Mouse (Mus musculus) ES-E14 (cell line): ENCODE data around the gene Cadps2. TPM values are rescaled to one million over a fixed set of nuclear protein-coding genes. Genes with fewer than 3 reads are reported as not detected.

Experiments used
- DNase-seq: peaks from one replicate; pipeline ENCODE4 v3.0.0-alpha.2; 2013; ENCODE audit warnings: low read depth, low spot score
- H3K27ac ChIP-seq: 2 replicates; pipeline ENCODE4 v1.5.1; 2012; ENCODE audit warnings: low read depth, mild to moderate bottlenecking, low read length, moderate library complexity, mixed read lengths; ENCODE audit not compliant: poor library complexity, insufficient read depth, severe bottlenecking
- H3K36me3 ChIP-seq: 2 replicates; pipeline ENCODE4 v1.6.1; 2012; ENCODE audit warnings: mild to moderate bottlenecking, low read length, moderate library complexity, mixed read lengths; ENCODE audit not compliant: control insufficient read depth, poor library complexity, insufficient read depth, severe bottlenecking
- H3K4me1 ChIP-seq, 2 experiments: fragments of 150-350 bp in 1 of 2; sonication (generic) in 1 of 2; 2 replicates each; pipeline ENCODE4 v1.6.1; 2012; ENCODE audit warnings: low read length in 2 of 2, mild to moderate bottlenecking in 1 of 2, mixed read lengths in 1 of 2; ENCODE audit not compliant: control insufficient read depth in 2 of 2, insufficient read depth in 2 of 2, poor library complexity in 1 of 2
- H3K4me3 ChIP-seq, 2 experiments: fragments of 150-350 bp in 1 of 2; sonication (generic) in 1 of 2; 2 replicates each; pipeline ENCODE4 v1.5.1; 2012; ENCODE audit warnings: low read length in 2 of 2, low read depth in 1 of 2, mild to moderate bottlenecking in 1 of 2, mixed read lengths in 1 of 2; ENCODE audit not compliant: insufficient read depth in 1 of 2, poor library complexity in 1 of 2, severe bottlenecking in 1 of 2
- H3K9ac ChIP-seq: 2 replicates; pipeline ENCODE4 v1.6.1; 2012; ENCODE audit warnings: low read depth, mild to moderate bottlenecking, low read length, mixed read lengths; ENCODE audit not compliant: poor library complexity, insufficient read depth, severe bottlenecking
- H3K9me3 ChIP-seq: fragments of 150-350 bp; sonication (generic); 2 replicates; pipeline ENCODE4 v1.6.1; 2012; ENCODE audit warnings: low read depth, mild to moderate bottlenecking, low read length; ENCODE audit not compliant: control insufficient read depth, insufficient read depth
- CHD2 ChIP-seq: IDR thresholded peaks from 2 replicates; pipeline ENCODE4 v1.6.1; 2014; ENCODE audit warnings: mild to moderate bottlenecking, low read depth, low read length, inconsistent platforms
- HCFC1 ChIP-seq: IDR thresholded peaks from 2 replicates; pipeline ENCODE4 v1.6.1; 2012; ENCODE audit warnings: low read length, inconsistent platforms, borderline replicate concordance; ENCODE audit not compliant: insufficient read depth
- MAFK ChIP-seq: IDR thresholded peaks from 2 replicates; pipeline ENCODE4 v1.6.1; 2014; ENCODE audit warnings: mild to moderate bottlenecking, low read depth, low read length, inconsistent platforms; ENCODE audit not compliant: insufficient read depth
- ZC3H11A ChIP-seq: IDR thresholded peaks from 2 replicates; pipeline ENCODE4 v1.6.1; 2012; ENCODE audit warnings: low read depth, mild to moderate bottlenecking, inconsistent platforms, low read length, borderline replicate concordance
- ZNF384 ChIP-seq: IDR thresholded peaks from 2 replicates; pipeline ENCODE4 v1.6.1; 2012; ENCODE audit warnings: low read depth, low read length, inconsistent platforms
- in situ Hi-C, 2 experiments: fragments of 600-800 bp; cut with MboI; formaldehyde crosslinking; loops; one replicate each; pipeline ENCODE4 v1.15.1; 2025; ENCODE audit warnings: low sequenced_read_pairs in 2 of 2, inconsistent platforms in 1 of 2; ENCODE audit not compliant: unreplicated experiment in 2 of 2
- total RNA-seq: library from RNA; depleted of rRNA; stranded (reverse); fragments of 300-350 nt; gene quantifications from 2 replicates; pipeline ENCODE4 v1.2.3, GENCODE M21; 2012

Gene Cadps2
- total RNA-seq, 1 experiment, result 0.36 TPM

DNA sequence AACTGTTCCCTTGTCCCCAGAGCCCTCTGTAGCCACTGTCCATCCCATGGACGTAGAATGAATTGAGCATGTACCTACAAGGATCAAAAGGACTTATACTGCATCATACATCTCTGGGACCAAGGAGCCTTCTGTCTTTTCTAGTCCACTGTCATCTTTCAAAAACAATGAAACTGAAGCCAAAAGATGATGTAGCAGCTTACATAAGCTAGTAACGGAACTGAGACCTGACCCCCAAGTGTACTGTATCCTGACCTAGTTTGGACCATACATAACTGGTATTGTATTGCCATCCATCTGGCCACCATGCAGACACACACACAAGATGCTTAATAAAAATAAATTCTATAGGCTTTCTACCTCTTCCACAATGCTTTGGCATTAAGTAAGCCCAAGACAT is 350.2 kb downstream of the Cadps2 start:
- Histone ChIP-seq H3K4me1 (no peaks in the 10 kb centered on the region), H3K27ac (no peak overlapping the region), H3K36me3 (no peaks in the 10 kb centered on the region), H3K4me3 (no peak overlapping the region), H3K9me3 (no peaks in the 10 kb centered on the region), H3K9ac (no peak overlapping the region)
- no peak for DNase-seq
- TF ChIP-seq MAFK (no peak), HCFC1 (no peak), CHD2 (no peak), ZC3H11A (no peak), ZNF384 (no peak)
- in situ Hi-C loops, result no loop called here

DNA sequence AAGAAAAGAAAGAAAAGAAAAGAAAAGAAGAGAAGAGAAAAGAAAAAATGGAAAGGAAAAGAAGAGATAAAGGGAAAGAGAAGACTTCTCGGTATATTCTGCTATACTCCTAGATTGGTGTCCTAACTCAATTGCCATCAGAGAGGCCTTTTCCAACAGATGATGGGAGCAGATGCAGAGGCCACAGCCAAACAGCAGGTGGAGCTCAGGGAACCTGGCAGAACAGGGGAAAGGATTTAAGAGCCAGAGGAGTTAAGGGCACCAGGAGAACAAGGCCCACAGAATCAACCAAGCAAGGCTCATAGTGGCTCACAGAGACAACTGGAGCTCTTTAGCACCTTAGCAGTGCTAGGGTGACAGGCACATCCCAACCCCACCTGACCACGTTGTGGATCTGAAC is 366.5 kb downstream of the Cadps2 start:
- no peaks in the 10 kb centered on the region for H3K36me3 ChIP-seq
- H3K9me3 ChIP-seq, result no peaks in the 10 kb centered on the region
- in situ Hi-C loops, result loop anchor here (25.0 kb wide), 2 partner anchors 210 to 485 kb away; no protein-coding TSS in a partner anchor

GRCm38 (mm10) chr6:23471830-23472229 is 367.4 kb downstream of the Cadps2 start:
- in situ Hi-C loops, result loop anchor here (25.0 kb wide), 2 partner anchors 210 to 485 kb away; no protein-coding TSS in a partner anchor
- H3K9ac ChIP-seq, result no peak overlapping the region
- DNase-seq, result no peak
- H3K36me3 ChIP-seq, result no peaks in the 10 kb centered on the region
- no peak overlapping the region for H3K27ac ChIP-seq
- TF ChIP-seq CHD2, result no peak
- no peak for TF ChIP-seq ZC3H11A
- TF ChIP-seq ZNF384, result no peak
- TF ChIP-seq HCFC1, result no peak
- no peak for TF ChIP-seq MAFK
- H3K9me3 ChIP-seq, result no peaks in the 10 kb centered on the region
- no peak overlapping the region for H3K4me3 ChIP-seq
- H3K4me1 ChIP-seq, result no peaks in the 10 kb centered on the region

More for the DNA sequence above, 366.5 kb downstream of the Cadps2 start:
- Histone ChIP-seq H3K9ac (no peak overlapping the region), H3K27ac (no peak overlapping the region), H3K4me1 (no peaks in the 10 kb centered on the region), H3K4me3 (no peak overlapping the region)
- DNase-seq, result no peak
- TF ChIP-seq MAFK, result no peak
- peak; percentile 17; the same call in 1 of the 2 replicates for TF ChIP-seq ZC3H11A

DNA sequence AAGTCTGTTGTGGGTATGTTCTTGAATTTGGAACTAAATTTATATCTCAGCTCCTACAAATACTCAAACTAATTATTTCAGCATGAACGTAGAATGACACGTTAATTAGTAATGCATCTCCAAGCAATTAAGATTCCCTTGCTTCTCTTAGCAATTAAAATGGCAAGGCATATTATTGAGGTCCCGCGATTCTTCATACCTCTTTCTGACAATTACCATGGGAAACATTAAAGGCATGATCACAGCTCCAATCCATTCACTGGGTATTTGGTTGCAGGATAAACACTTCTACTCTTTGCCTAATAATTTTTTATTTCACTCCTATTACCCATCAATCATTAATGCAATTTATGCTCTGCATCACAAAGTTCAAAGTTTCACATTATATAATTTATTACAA is 371.3 kb downstream of the Cadps2 start:
- Histone ChIP-seq H3K4me3 (no peak overlapping the region), H3K9ac (no peak overlapping the region), H3K9me3 (no peaks in the 10 kb centered on the region), H3K4me1 (no peaks in the 10 kb centered on the region), H3K27ac (no peak overlapping the region), H3K36me3 (no peaks in the 10 kb centered on the region)
- in situ Hi-C loops, result loop anchor here (10.0 to 25.0 kb wide), 3 partner anchors 206 to 481 kb away; no protein-coding TSS in a partner anchor
- no peak for DNase-seq
- TF ChIP-seq ZNF384 (no peak), CHD2 (no peak), HCFC1 (no peak), MAFK (no peak), ZC3H11A (no peak)

DNA sequence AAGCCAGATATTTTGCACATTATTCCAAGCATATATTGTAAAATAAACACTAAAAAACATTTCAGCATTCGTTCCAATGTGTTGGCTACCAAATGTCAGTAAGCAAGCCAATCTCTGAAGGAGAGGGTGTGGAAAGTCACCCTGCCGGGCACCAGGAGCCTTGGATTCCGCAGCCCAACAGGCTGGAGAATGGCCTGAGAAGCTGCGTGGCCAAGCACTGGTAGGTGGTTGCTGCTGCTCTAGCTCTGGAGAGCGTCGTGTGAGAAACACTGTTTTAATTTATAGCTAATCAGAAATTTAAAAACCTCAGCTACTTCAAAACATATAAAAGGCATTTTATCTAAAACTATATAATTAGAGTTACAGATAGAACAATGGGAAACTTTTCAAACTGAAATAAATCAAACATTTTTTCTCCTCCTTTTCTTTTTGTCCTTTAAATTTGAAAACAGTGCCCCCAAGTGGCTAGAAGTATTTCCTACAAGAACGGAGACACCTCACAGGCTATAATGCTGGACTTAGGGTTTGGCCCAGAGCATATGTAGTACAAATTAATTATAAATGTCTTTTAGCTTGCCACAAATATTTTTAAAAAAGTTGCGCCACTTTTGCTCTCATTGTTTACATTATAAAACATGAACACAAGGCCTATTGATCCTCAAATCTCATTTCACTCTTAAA is 376.5 kb downstream of the Cadps2 start:
- H3K27ac ChIP-seq, result no peak overlapping the region
- no peak overlapping the region for H3K4me3 ChIP-seq
- in situ Hi-C loops, result loop anchor here (10.0 to 25.0 kb wide), 3 partner anchors 200 to 475 kb away; no protein-coding TSS in a partner anchor
- H3K9ac ChIP-seq, result no peak overlapping the region
- TF ChIP-seq ZC3H11A (0 out of 2 replicates have a peak, but pooled peaks have one; percentile 13), MAFK (no peak)
- H3K36me3 ChIP-seq, result no peaks in the 10 kb centered on the region
- no peaks in the 10 kb centered on the region for H3K4me1 ChIP-seq
- DNase-seq, result no peak
- no peaks in the 10 kb centered on the region for H3K9me3 ChIP-seq
